In the genomic region with DNA sequence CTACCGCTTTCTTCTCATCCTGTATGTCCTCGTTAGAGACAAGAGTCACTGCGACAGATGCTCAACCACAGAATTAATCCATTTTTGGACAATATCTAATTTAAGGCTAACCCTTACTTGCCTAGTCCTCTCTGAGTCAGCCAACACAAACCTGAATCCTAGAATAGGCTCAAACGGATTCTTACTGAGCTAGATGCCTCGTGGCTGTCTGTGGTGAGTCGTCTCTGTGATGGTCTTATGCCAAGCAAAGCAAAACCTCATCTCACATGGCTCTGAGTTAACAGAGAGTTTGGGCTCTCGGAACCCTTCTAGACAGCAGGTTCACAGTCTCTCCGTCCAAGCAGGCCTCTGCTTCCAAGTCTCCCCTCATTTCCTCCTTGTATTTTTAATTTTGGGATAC, we compare ENCODE assay signal across 34 mouse cellular contexts. TPM values are rescaled to one million over a fixed set of nuclear protein-coding genes. Genes with fewer than 3 reads are reported as not detected.
"Had no signal": no experiment of that assay in that cellular context is flagged by ENCODE, and none has a peak within 500 bp of the region (broad histone marks: within the 10 kb centered on the region; RNA-seq: fewer than 3 reads in every experiment).

No protein-coding gene starts in this region.

- H3K27me3 ChIP-seq: kidney, embryonic 15.5 days; liver, embryonic 13.5 days had no signal

- H3K4me1 ChIP-seq: liver, embryonic 13.5 days had no signal

- H3K9me3 ChIP-seq: kidney, embryonic 15.5 days had no signal

- H3K4me2 ChIP-seq: kidney, embryonic 15.5 days; liver, embryonic 13.5 days; midbrain, embryonic 11.5 days had no signal

- DNase-seq: kidney, adult 2 months; kidney, postnatal 10 days; kidney, postnatal 36 days; layer of hippocampus, postnatal 36 days; liver, embryonic 13.5 days; lung, adult 2 months; lung, postnatal 4 days; midbrain, embryonic 14.5 days; retina, postnatal 1 day; right cerebral cortex, postnatal 14 days; thymus, adult 2 months; thymus, postnatal 14 days; thymus, postnatal 4 days had no signal

- H3K9ac ChIP-seq: kidney, embryonic 15.5 days; liver, embryonic 13.5 days had no signal

- H3K27ac ChIP-seq: kidney, embryonic 15.5 days; left cerebral cortex, adult 2 months; liver, embryonic 13.5 days had no signal

- ATAC-seq: intestine, postnatal 0 days had no signal

- H3K36me3 ChIP-seq: kidney, embryonic 15.5 days; liver, embryonic 13.5 days had no signal

- H3K4me3 ChIP-seq: kidney, embryonic 15.5 days; left cerebral cortex, adult 2 months; liver, embryonic 13.5 days had no signal

RNA-seq across cellular contexts. Expression of a gene that starts 8.9 kb away (rescaled TPM):
- total RNA-seq: layer of hippocampus, adult 8-10 months; layer of hippocampus, postnatal 10 days; layer of hippocampus, postnatal 36 days; left cerebral cortex, adult 2 months; left cerebral cortex, postnatal 10 days; left cerebral cortex, postnatal 36 days; liver, adult 2 months; megakaryocyte progenitor cell, adult 5-6 weeks; megakaryocyte-erythroid progenitor cell, adult 5-6 weeks; midbrain, postnatal 0 days had no signal
- polyA plus RNA-seq: intestine, postnatal 0 days; kidney, adult 2 months; kidney, embryonic 15.5 days; limb, embryonic 11.5 days; limb, embryonic 14.5 days; liver, adult 2 months; liver, embryonic 13.5 days; liver, embryonic 16.5 days; lung, embryonic 16.5 days; midbrain, embryonic 11.5 days; midbrain, embryonic 14.5 days; midbrain, postnatal 0 days; neural tube, embryonic 11.5 days; neural tube, embryonic 14.5 days; small intestine, adult 2 months; spleen, adult 2 months; stomach, embryonic 16.5 days; thymus, adult 2 months had no signal

RNA-seq across cellular contexts. Expression of a gene that starts 9.0 kb away (rescaled TPM):
- total RNA-seq: layer of hippocampus, adult 8-10 months; layer of hippocampus, postnatal 10 days; layer of hippocampus, postnatal 36 days; left cerebral cortex, adult 2 months; left cerebral cortex, postnatal 10 days; left cerebral cortex, postnatal 36 days; liver, adult 2 months; megakaryocyte progenitor cell, adult 5-6 weeks; megakaryocyte-erythroid progenitor cell, adult 5-6 weeks; midbrain, postnatal 0 days had no signal
- polyA plus RNA-seq: intestine, postnatal 0 days; kidney, adult 2 months; kidney, embryonic 15.5 days; limb, embryonic 11.5 days; limb, embryonic 14.5 days; liver, adult 2 months; liver, embryonic 13.5 days; liver, embryonic 16.5 days; lung, embryonic 16.5 days; midbrain, embryonic 11.5 days; midbrain, embryonic 14.5 days; midbrain, postnatal 0 days; neural tube, embryonic 11.5 days; neural tube, embryonic 14.5 days; small intestine, adult 2 months; spleen, adult 2 months; stomach, embryonic 16.5 days; thymus, adult 2 months had no signal

RNA-seq across cellular contexts. Expression of a gene that starts 11.0 kb away (rescaled TPM):
- total RNA-seq: layer of hippocampus, adult 8-10 months; layer of hippocampus, postnatal 10 days; layer of hippocampus, postnatal 36 days; left cerebral cortex, adult 2 months; left cerebral cortex, postnatal 10 days; left cerebral cortex, postnatal 36 days; liver, adult 2 months; megakaryocyte progenitor cell, adult 5-6 weeks; megakaryocyte-erythroid progenitor cell, adult 5-6 weeks; midbrain, postnatal 0 days had no signal
- polyA plus RNA-seq: intestine, postnatal 0 days; kidney, adult 2 months; kidney, embryonic 15.5 days; limb, embryonic 11.5 days; limb, embryonic 14.5 days; liver, adult 2 months; liver, embryonic 13.5 days; liver, embryonic 16.5 days; lung, embryonic 16.5 days; midbrain, embryonic 11.5 days; midbrain, embryonic 14.5 days; midbrain, postnatal 0 days; neural tube, embryonic 11.5 days; neural tube, embryonic 14.5 days; small intestine, adult 2 months; spleen, adult 2 months; stomach, embryonic 16.5 days; thymus, adult 2 months had no signal

RNA-seq across cellular contexts. Expression of a gene that starts 19.2 kb away (rescaled TPM):
- total RNA-seq: layer of hippocampus, adult 8-10 months; layer of hippocampus, postnatal 36 days; left cerebral cortex, adult 2 months; left cerebral cortex, postnatal 36 days; liver, adult 2 months; megakaryocyte progenitor cell, adult 5-6 weeks; megakaryocyte-erythroid progenitor cell, adult 5-6 weeks; midbrain, postnatal 0 days had no signal
- polyA plus RNA-seq: kidney, adult 2 months; limb, embryonic 11.5 days; midbrain, embryonic 11.5 days; midbrain, embryonic 14.5 days; midbrain, postnatal 0 days; neural tube, embryonic 11.5 days; neural tube, embryonic 14.5 days; small intestine, adult 2 months; thymus, adult 2 months had no signal

RNA-seq across cellular contexts. Expression of a gene that starts 31.2 kb away (rescaled TPM):
- total RNA-seq: layer of hippocampus, adult 8-10 months; layer of hippocampus, postnatal 10 days; layer of hippocampus, postnatal 36 days; left cerebral cortex, adult 2 months; left cerebral cortex, postnatal 10 days; left cerebral cortex, postnatal 36 days; liver, adult 2 months; megakaryocyte progenitor cell, adult 5-6 weeks; megakaryocyte-erythroid progenitor cell, adult 5-6 weeks; midbrain, postnatal 0 days had no signal
- polyA plus RNA-seq: intestine, postnatal 0 days; kidney, adult 2 months; kidney, embryonic 15.5 days; limb, embryonic 11.5 days; limb, embryonic 14.5 days; liver, adult 2 months; liver, embryonic 13.5 days; liver, embryonic 16.5 days; lung, adult 2 months; lung, embryonic 16.5 days; midbrain, embryonic 11.5 days; midbrain, embryonic 14.5 days; midbrain, postnatal 0 days; neural tube, embryonic 11.5 days; neural tube, embryonic 14.5 days; small intestine, adult 2 months; spleen, adult 2 months; stomach, embryonic 16.5 days; thymus, adult 2 months had no signal
